Mouse (Mus musculus) CH12.LX (cell line): ENCODE results near the gene Actn4. TPM values are rescaled to one million over a fixed set of nuclear protein-coding genes. Genes with fewer than 3 reads are reported as not detected.
A peak's percentile ranks its signal among the peaks of the same experiment; 100 is the strongest.

Experiments
- DNase-seq: peaks from one replicate; pipeline ENCODE4 v3.0.0-alpha.2; 2013; ENCODE audit errors: extremely low read depth
- H3K27ac ChIP-seq: 2 replicates; pipeline ENCODE4 v1.5.1; 2012; ENCODE audit warnings: low read depth, mild to moderate bottlenecking, control low read depth, moderate library complexity; ENCODE audit not compliant: insufficient read depth
- H3K27me3 ChIP-seq: replicated peaks from 2 replicates; pipeline ENCODE3; 2012; ENCODE audit warnings: inconsistent platforms
- H3K36me3 ChIP-seq, 2 experiments: replicated peaks in 1 of 2; 2 replicates each; pipeline versions ENCODE3 to v1.6.1; 2012; ENCODE audit warnings: inconsistent platforms in 1 of 2, low read length in 1 of 2, mild to moderate bottlenecking in 1 of 2, mixed read lengths in 1 of 2, moderate library complexity in 1 of 2; ENCODE audit not compliant: control insufficient read depth in 1 of 2, insufficient read depth in 1 of 2
- H3K4me1 ChIP-seq, 2 experiments: 2 replicates each; pipeline ENCODE4 v1.6.1; 2012; ENCODE audit warnings: inconsistent platforms in 1 of 2, moderate library complexity in 1 of 2; ENCODE audit not compliant: insufficient read depth in 2 of 2, control insufficient read depth in 1 of 2
- H3K4me2 ChIP-seq: 2 replicates; pipeline ENCODE4 v1.6.1; 2012; ENCODE audit warnings: low read depth, mild to moderate bottlenecking, control low read depth; ENCODE audit not compliant: poor library complexity, insufficient read depth, severe bottlenecking
- H3K4me3 ChIP-seq, 3 experiments: fragments of 150-350 bp in 1 of 3; sonication (generic) in 1 of 3; replicated peaks in 1 of 3; 2 replicates each; pipeline versions ENCODE3 to v1.5.1; 2011 to 2012; ENCODE audit warnings: low read depth in 2 of 3, low read length in 2 of 3, mild to moderate bottlenecking in 2 of 3, moderate library complexity in 2 of 3, control low read depth in 1 of 3, improper control_type of control experiment in 1 of 3, inconsistent platforms in 1 of 3, mixed read lengths in 1 of 3; ENCODE audit not compliant: poor library complexity in 1 of 3
- H3K79me2 ChIP-seq: replicated peaks from 2 replicates; pipeline ENCODE4 v1.6.1; 2012; ENCODE audit warnings: mild to moderate bottlenecking, moderate library complexity; ENCODE audit not compliant: control insufficient read depth, poor library complexity, insufficient read depth, severe bottlenecking; ENCODE audit errors: extremely low read depth
- H3K9ac ChIP-seq: 2 replicates; pipeline ENCODE4 v1.6.1; 2012; ENCODE audit warnings: low read depth, mild to moderate bottlenecking, control low read depth, moderate library complexity; ENCODE audit not compliant: insufficient read depth
- H3K9me3 ChIP-seq: replicated peaks from 2 replicates; pipeline ENCODE3; 2012; ENCODE audit warnings: low read length, inconsistent platforms, mixed read lengths
- BHLHE40 ChIP-seq: IDR thresholded peaks from 2 replicates; pipeline ENCODE4 v1.6.1; 2011; ENCODE audit warnings: mild to moderate bottlenecking, low read depth, low read length, improper control_type of control experiment
- CHD1 ChIP-seq: IDR thresholded peaks from 2 replicates; pipeline ENCODE4 v1.6.1; 2012; ENCODE audit warnings: low read depth, low read length, improper control_type of control experiment, inconsistent platforms
- CHD2 ChIP-seq: IDR thresholded peaks from 2 replicates; pipeline ENCODE4 v1.6.1; 2011; ENCODE audit warnings: low read length, improper control_type of control experiment
- CTCF ChIP-seq, 2 experiments: IDR thresholded peaks in 1 of 2; conservative IDR thresholded peaks in 1 of 2; 2 replicates each; pipeline ENCODE4 v1.5.1; 2011 to 2012; ENCODE audit warnings: low read depth in 2 of 2, low read length in 2 of 2, improper control_type of control experiment in 1 of 2, inconsistent platforms in 1 of 2, mild to moderate bottlenecking in 1 of 2, moderate library complexity in 1 of 2
- E2F4 ChIP-seq: IDR thresholded peaks from 2 replicates; pipeline ENCODE4 v1.6.1; 2011; ENCODE audit warnings: low read depth, low read length, improper control_type of control experiment; ENCODE audit not compliant: insufficient replicate concordance
- EP300 ChIP-seq: IDR thresholded peaks from 2 replicates; pipeline ENCODE4 v1.6.1; 2011; ENCODE audit warnings: low read length, improper control_type of control experiment
- GABPA ChIP-seq: IDR thresholded peaks from 2 replicates; pipeline ENCODE4 v1.6.1; 2012; ENCODE audit warnings: low read depth, low read length, improper control_type of control experiment, inconsistent platforms; ENCODE audit not compliant: insufficient replicate concordance
- HCFC1 ChIP-seq: IDR thresholded peaks from 2 replicates; pipeline ENCODE4 v1.6.1; 2012; ENCODE audit warnings: low read depth, mild to moderate bottlenecking, inconsistent platforms, low read length, improper control_type of control experiment
- IRF4 ChIP-seq: IDR thresholded peaks from 2 replicates; pipeline ENCODE4 v1.6.1; 2014; ENCODE audit warnings: low read depth, mild to moderate bottlenecking, inconsistent platforms, low read length, improper control_type of control experiment
- JUN ChIP-seq: IDR thresholded peaks from 2 replicates; pipeline ENCODE4 v1.6.1; 2011; ENCODE audit warnings: low read depth, mild to moderate bottlenecking, low read length, improper control_type of control experiment, moderate library complexity; ENCODE audit not compliant: insufficient read depth
- KAT2A ChIP-seq: IDR thresholded peaks from 2 replicates; pipeline ENCODE4 v1.6.1; 2012; ENCODE audit warnings: low read length, improper control_type of control experiment, inconsistent platforms; ENCODE audit not compliant: insufficient replicate concordance
- MAFK ChIP-seq: IDR thresholded peaks from 2 replicates; pipeline ENCODE4 v1.6.1; 2011; ENCODE audit warnings: low read length, improper control_type of control experiment; ENCODE audit not compliant: insufficient replicate concordance
- MAZ ChIP-seq: IDR thresholded peaks from 2 replicates; pipeline ENCODE4 v1.6.1; 2012; ENCODE audit warnings: low read depth, mild to moderate bottlenecking, inconsistent platforms, low read length, improper control_type of control experiment, moderate library complexity
- MEF2A ChIP-seq: IDR thresholded peaks from 2 replicates; pipeline ENCODE4 v1.6.1; 2014; ENCODE audit warnings: low read depth, mild to moderate bottlenecking, inconsistent platforms, low read length, improper control_type of control experiment, borderline replicate concordance
- MXI1 ChIP-seq: IDR thresholded peaks from 2 replicates; pipeline ENCODE4 v1.6.1; 2011; ENCODE audit warnings: mild to moderate bottlenecking, low read depth, low read length, improper control_type of control experiment
- NRF1 ChIP-seq: IDR thresholded peaks from 2 replicates; pipeline ENCODE4 v1.6.1; 2014; ENCODE audit warnings: low read depth, mild to moderate bottlenecking, inconsistent platforms, low read length, improper control_type of control experiment, moderate library complexity
- POLR2AphosphoS2 ChIP-seq: IDR thresholded peaks from 2 replicates; pipeline ENCODE4 v1.6.1; 2011; ENCODE audit warnings: low read depth, low read length, improper control_type of control experiment
- RCOR1 ChIP-seq: conservative IDR thresholded peaks from 2 replicates; pipeline ENCODE4 v1.6.1; 2012; ENCODE audit warnings: low read depth, mild to moderate bottlenecking, inconsistent platforms, low read length, improper control_type of control experiment
- SIN3A ChIP-seq: IDR thresholded peaks from 2 replicates; pipeline ENCODE4 v1.6.1; 2012; ENCODE audit warnings: low read length, improper control_type of control experiment, inconsistent platforms
- TBP ChIP-seq: conservative IDR thresholded peaks from 2 replicates; pipeline ENCODE4 v1.6.1; 2011; ENCODE audit warnings: low read depth, low read length, improper control_type of control experiment
- UBTF ChIP-seq: IDR thresholded peaks from 2 replicates; pipeline ENCODE4 v1.6.1; 2012; ENCODE audit warnings: low read depth, mild to moderate bottlenecking, inconsistent platforms, low read length, improper control_type of control experiment, moderate library complexity
- USF2 ChIP-seq: conservative IDR thresholded peaks from 2 replicates; pipeline ENCODE4 v1.6.1; 2011; ENCODE audit warnings: low read depth, low read length, improper control_type of control experiment
- ZKSCAN1 ChIP-seq: IDR thresholded peaks from 2 replicates; pipeline ENCODE4 v1.6.1; 2012; ENCODE audit warnings: low read depth, inconsistent platforms, low read length, improper control_type of control experiment, borderline replicate concordance
- ZMIZ1 ChIP-seq: IDR thresholded peaks from 2 replicates; pipeline ENCODE4 v1.6.1; 2012; ENCODE audit warnings: low read depth, mild to moderate bottlenecking, inconsistent platforms, low read length, improper control_type of control experiment
- ZNF384 ChIP-seq: IDR thresholded peaks from 2 replicates; pipeline ENCODE4 v1.6.1; 2012; ENCODE audit warnings: low read depth, low read length, improper control_type of control experiment, inconsistent platforms
- dilution Hi-C: fragments of 300-500 bp; cut with MboI; formaldehyde crosslinking; loops from 2 replicates; pipeline ENCODE4 v1.14.3; 2020; ENCODE audit warnings: low sequenced_read_pairs; ENCODE audit not compliant: extremely low pct_unique_long_range_greater_than_20kb, extremely low pct_ligation_motif_present
- in situ Hi-C: fragments of 300-500 bp; cut with MboI; formaldehyde crosslinking; loops from 3 replicates; pipeline ENCODE4 v1.14.3; 2019; ENCODE audit warnings: low sequenced_read_pairs, low pct_ligation_motif_present, low pct_unique_long_range_greater_than_20kb, mixed read lengths
- polyA plus RNA-seq: library from polyadenylated mRNA; unstranded; fragments of >175 nt; gene quantifications from 2 replicates; pipeline ENCODE4 v1.2.1, GENCODE M21; 2012; ENCODE audit warnings: low read depth; ENCODE audit not compliant: insufficient read length
- total RNA-seq, 2 experiments: library from RNA; depleted of rRNA; stranded (reverse); fragments of 300-350 nt in 1 of 2; fragments of >200 nt in 1 of 2; gene quantifications; 2 replicates each; pipeline ENCODE4 v1.2.3; 2012 to 2014

Actn4 gene
- total and polyA plus RNA-seq, 3 experiments: 56.9 to 145 (median 63.4) TPM

- no peaks in the 10 kb centered on the region for H3K27me3 ChIP-seq
- no peak for DNase-seq
- no peaks in the 10 kb centered on the region for H3K36me3 ChIP-seq
- in situ Hi-C loops: no loop called here
- H3K4me2 ChIP-seq: no peak overlapping the region
- dilution Hi-C loops: no loop called here
- no peak overlapping the region for H3K27ac ChIP-seq
- peaks cover 5 to 8% of the 10 kb centered on the region in 2 experiments for H3K4me1 ChIP-seq
- H3K4me3 ChIP-seq: no peak overlapping the region
- no peak overlapping the region for H3K9ac ChIP-seq
- TF ChIP-seq E2F4 (no peak), EP300 (no peak), CHD2 (no peak), CTCF (conservative IDR thresholded peaks at IDR 0.05 in 1 of 2, IDR thresholded peaks at IDR 0.05 in 1 of 2; ENCODE audit: low read depth in 2 of 2, low read length in 2 of 2) (0 out of 4 replicates have a peak, but pooled peaks of 1 of the 2 experiments have one; percentile 23)
- TF ChIP-seq, all 38 proteins: peak for 1
- Histone ChIP-seq H3K79me2 (no peaks in the 10 kb centered on the region), H3K9me3 (peaks cover 9% of the 10 kb centered on the region)
Measured at GRCm38 (mm10) chr7:28860898-28861297, 101.2 kb downstream of the Actn4 start.

GRCm38 (mm10) chr7:28859953-28860352 is 102.2 kb downstream of the Actn4 start:
- in situ Hi-C loops: no loop called here
- Histone ChIP-seq H3K27me3 (no peaks in the 10 kb centered on the region), H3K4me1 (no peaks in the 10 kb centered on the region), H3K4me2 (no peak overlapping the region), H3K79me2 (no peaks in the 10 kb centered on the region), H3K4me3 (no peak overlapping the region), H3K9ac (no peak overlapping the region), H3K27ac (no peak overlapping the region), H3K36me3 (no peaks in the 10 kb centered on the region), H3K9me3 (peaks cover 9% of the 10 kb centered on the region)
- DNase-seq: no peak
- dilution Hi-C loops: no loop called here
- TF ChIP-seq KAT2A (no peak), BHLHE40 (no peak), ZNF384 (no peak), MAFK (no peak), ZMIZ1 (no peak), CHD1 (no peak), CHD2 (no peak), HCFC1 (no peak), POLR2AphosphoS2 (no peak), RCOR1 (no peak), JUN (no peak)

- no peak for TF ChIP-seq BHLHE40
- no peak for TF ChIP-seq KAT2A
- TF ChIP-seq IRF4: no peak
- TF ChIP-seq UBTF: no peak
- TF ChIP-seq ZKSCAN1: no peak
- TF ChIP-seq MXI1: no peak
- TF ChIP-seq MEF2A: no peak
- TF ChIP-seq MAZ: no peak
- TF ChIP-seq CHD2: no peak
- TF ChIP-seq ZNF384: no peak
- TF ChIP-seq MAFK: no peak
- no peak for TF ChIP-seq GABPA
- TF ChIP-seq JUN: no peak
- TF ChIP-seq SIN3A: no peak
- TF ChIP-seq TBP: no peak
- no peak for TF ChIP-seq USF2
- no peak for TF ChIP-seq RCOR1
- no peak for TF ChIP-seq NRF1
- H3K36me3 ChIP-seq: no peaks in the 10 kb centered on the region
- dilution Hi-C loops (no loop called here), in situ Hi-C loops (no loop called here)
- H3K27me3 ChIP-seq: no peaks in the 10 kb centered on the region
- DNase-seq: no peak
- no peak overlapping the region for H3K27ac ChIP-seq
- H3K9ac ChIP-seq: no peak overlapping the region
- H3K4me2 ChIP-seq: no peak overlapping the region
- H3K4me3 ChIP-seq: no peak overlapping the region
- peaks cover 12% of the 10 kb centered on the region for H3K9me3 ChIP-seq
- H3K4me1 ChIP-seq: no peaks in the 10 kb centered on the region
- no peaks in the 10 kb centered on the region for H3K79me2 ChIP-seq
Measured at GRCm38 (mm10) chr7:28850642-28851041, 111.5 kb downstream of the Actn4 start.
